Mouse (Mus musculus): ENCODE data around the gene Rplp2. TPM values are rescaled to one million over a fixed set of nuclear protein-coding genes. Genes with fewer than 3 reads are reported as not detected.

The Rplp2 gene
- polyA plus RNA-seq, 1 experiment: 584 TPM

DNA sequence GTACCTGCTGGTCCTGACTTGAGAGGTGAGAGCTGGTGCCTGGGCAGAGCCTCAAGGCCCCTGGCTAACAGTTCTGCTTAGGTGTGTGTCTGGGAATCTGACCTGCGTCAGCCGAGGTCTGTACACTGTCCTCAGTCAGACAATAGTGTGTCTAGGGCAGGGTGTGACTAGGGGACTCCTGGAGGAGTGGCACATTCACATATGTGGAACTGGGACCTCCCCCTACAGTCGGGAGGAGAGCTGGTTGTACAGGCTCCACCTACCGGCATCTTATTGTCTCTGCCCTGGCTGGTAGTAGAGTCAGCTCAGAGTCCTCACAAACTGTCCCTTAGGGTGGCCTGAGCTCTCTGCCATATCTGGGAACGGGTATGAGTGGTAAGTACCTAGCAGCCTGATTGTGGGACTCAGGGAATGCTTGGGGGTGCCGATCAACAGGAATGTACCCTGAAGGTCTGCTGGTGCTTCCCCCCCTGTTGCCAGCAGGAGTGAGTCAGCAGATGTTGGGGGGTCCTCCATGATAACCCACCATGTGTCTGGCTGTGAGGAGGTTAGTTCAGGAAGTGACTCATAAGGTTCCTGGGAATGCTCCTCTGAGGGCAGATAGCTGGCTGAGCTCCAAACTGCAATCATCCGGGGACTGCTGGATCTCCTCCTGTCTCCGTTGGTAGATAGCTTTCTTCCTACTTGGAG lies 21.5 kb downstream of the Rplp2 start:
- Histone ChIP-seq H3K27me3 (ENCODE audit: control insufficient read depth) (peaks cover 32% of the 10 kb centered on the region), H3K4me1 (ENCODE audit: control insufficient read depth) (peaks cover 71% of the 10 kb centered on the region), H3K36me3 (ENCODE audit: control insufficient read depth) (peaks cover 49% of the 10 kb centered on the region), H3K9me3 (ENCODE audit: control insufficient read depth, low read length) (peaks cover 9% of the 10 kb centered on the region; the same call in 1 of the 2 replicates), H3K4me3 (replicated peaks) (peak overlapping the region; percentile 69)
- TF ChIP-seq TAL1 (IDR thresholded peaks at IDR 0.05; ENCODE audit: low read length): no peak
- no peak for TF ChIP-seq GATA1 (IDR thresholded peaks at IDR 0.05; ENCODE audit: low read length)

GRCm38 (mm10) chr7:141469352-141469751 lies 22.2 kb downstream of the Rplp2 start:
- no peak for TF ChIP-seq GATA1 (IDR thresholded peaks at IDR 0.05; ENCODE audit: low read length)
- no peak for TF ChIP-seq TAL1 (IDR thresholded peaks at IDR 0.05; ENCODE audit: low read length)
- peaks cover 50% of the 10 kb centered on the region for H3K36me3 ChIP-seq (ENCODE audit: control insufficient read depth)
- peaks cover 7% of the 10 kb centered on the region; the same call in 1 of the 2 replicates for H3K9me3 ChIP-seq (ENCODE audit: control insufficient read depth, low read length)
- H3K27me3 ChIP-seq (ENCODE audit: control insufficient read depth): peaks cover 25% of the 10 kb centered on the region
- peaks cover 78% of the 10 kb centered on the region for H3K4me1 ChIP-seq (ENCODE audit: control insufficient read depth)
- peak overlapping the region; percentile 69 for H3K4me3 ChIP-seq (replicated peaks)

GRCm38 (mm10) chr7:141469901-141470636 lies 22.9 kb downstream of the Rplp2 start:
- Histone ChIP-seq H3K27me3 (ENCODE audit: control insufficient read depth) (peaks cover 18% of the 10 kb centered on the region), H3K4me3 (replicated peaks) (no peak overlapping the region), H3K4me1 (ENCODE audit: control insufficient read depth) (peaks cover 75% of the 10 kb centered on the region), H3K9me3 (ENCODE audit: control insufficient read depth, low read length) (peaks cover under 1% of the 10 kb centered on the region; the same call in 1 of the 2 replicates), H3K36me3 (ENCODE audit: control insufficient read depth) (peaks cover 50% of the 10 kb centered on the region)
- no peak for TF ChIP-seq TAL1 (IDR thresholded peaks at IDR 0.05; ENCODE audit: low read length)
- TF ChIP-seq GATA1 (IDR thresholded peaks at IDR 0.05; ENCODE audit: low read length): no peak

GRCm38 (mm10) chr7:141470637-141470944 lies 23.4 kb downstream of the Rplp2 start:
- Histone ChIP-seq H3K4me1 (ENCODE audit: control insufficient read depth) (peaks cover 76% of the 10 kb centered on the region), H3K36me3 (ENCODE audit: control insufficient read depth) (peaks cover 50% of the 10 kb centered on the region), H3K27me3 (ENCODE audit: control insufficient read depth) (peaks cover 13% of the 10 kb centered on the region), H3K9me3 (ENCODE audit: control insufficient read depth, low read length) (no peaks in the 10 kb centered on the region), H3K4me3 (replicated peaks) (no peak overlapping the region)
- TF ChIP-seq GATA1 (IDR thresholded peaks at IDR 0.05; ENCODE audit: low read length): no peak
- TF ChIP-seq TAL1 (IDR thresholded peaks at IDR 0.05; ENCODE audit: low read length): no peak

DNA sequence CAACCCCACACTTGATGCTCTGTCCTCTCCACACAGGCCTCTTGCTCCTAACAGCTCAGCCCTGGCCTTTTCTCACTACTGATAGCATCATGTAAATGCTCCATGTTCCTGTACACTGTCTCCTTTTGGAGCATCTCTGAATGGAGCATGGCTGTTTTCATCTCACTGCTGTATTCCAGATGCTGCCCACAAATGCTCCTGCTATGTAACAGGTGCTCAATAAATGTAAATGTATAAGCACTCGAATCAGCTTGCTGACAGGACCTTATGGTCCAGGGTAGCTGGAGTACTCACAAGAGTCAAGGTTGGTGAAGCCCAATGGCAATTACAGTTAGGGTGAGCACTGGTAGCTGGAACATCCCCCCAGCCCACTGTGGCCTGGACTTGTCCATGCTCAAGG lies 24.1 kb downstream of the Rplp2 start:
- Histone ChIP-seq H3K36me3 (ENCODE audit: control insufficient read depth) (peaks cover 50% of the 10 kb centered on the region), H3K4me3 (replicated peaks) (no peak overlapping the region), H3K9me3 (ENCODE audit: control insufficient read depth, low read length) (no peaks in the 10 kb centered on the region), H3K27me3 (ENCODE audit: control insufficient read depth) (peaks cover 7% of the 10 kb centered on the region), H3K4me1 (ENCODE audit: control insufficient read depth) (peaks cover 81% of the 10 kb centered on the region)
- no peak for TF ChIP-seq GATA1 (IDR thresholded peaks at IDR 0.05; ENCODE audit: low read length)
- no peak for TF ChIP-seq TAL1 (IDR thresholded peaks at IDR 0.05; ENCODE audit: low read length)

- H3K27me3 ChIP-seq (ENCODE audit: control insufficient read depth): no peaks in the 10 kb centered on the region; the same call in 1 of the 2 replicates
- no peak overlapping the region for H3K4me3 ChIP-seq (replicated peaks)
- H3K36me3 ChIP-seq (ENCODE audit: control insufficient read depth): peaks cover 50% of the 10 kb centered on the region
- TF ChIP-seq TAL1 (IDR thresholded peaks at IDR 0.05; ENCODE audit: low read length) (no peak), GATA1 (IDR thresholded peaks at IDR 0.05; ENCODE audit: low read length) (no peak)
- H3K4me1 ChIP-seq (ENCODE audit: control insufficient read depth): peaks cover 82% of the 10 kb centered on the region
- no peaks in the 10 kb centered on the region for H3K9me3 ChIP-seq (ENCODE audit: control insufficient read depth, low read length)
Measured at GRCm38 (mm10) chr7:141472226-141472625, 25.1 kb downstream of the Rplp2 start.

DNA sequence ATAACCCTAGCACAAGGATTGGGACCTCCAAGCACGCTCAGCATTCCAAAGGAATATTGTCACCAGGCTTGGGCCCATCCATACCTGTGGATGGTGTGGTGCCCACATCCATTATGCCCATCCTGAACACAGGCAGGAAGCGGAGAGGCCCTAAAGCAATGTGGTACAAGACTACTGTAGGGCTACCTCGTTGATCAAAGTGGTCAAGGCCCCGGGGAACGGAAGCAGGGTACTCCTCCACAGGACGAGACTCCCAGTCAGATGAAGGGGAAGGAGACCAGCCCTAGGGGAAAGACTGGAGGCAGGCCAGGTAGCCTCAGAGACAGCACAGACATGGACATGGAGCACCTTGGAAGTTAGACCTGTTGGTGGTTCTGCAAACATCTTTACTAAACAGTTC lies 25.6 kb downstream of the Rplp2 start:
- peaks cover 82% of the 10 kb centered on the region for H3K4me1 ChIP-seq (ENCODE audit: control insufficient read depth)
- no peak overlapping the region for H3K4me3 ChIP-seq (replicated peaks)
- no peaks in the 10 kb centered on the region for H3K9me3 ChIP-seq (ENCODE audit: control insufficient read depth, low read length)
- no peaks in the 10 kb centered on the region; the same call in 1 of the 2 replicates for H3K27me3 ChIP-seq (ENCODE audit: control insufficient read depth)
- peaks cover 50% of the 10 kb centered on the region for H3K36me3 ChIP-seq (ENCODE audit: control insufficient read depth)
- TF ChIP-seq GATA1 (IDR thresholded peaks at IDR 0.05; ENCODE audit: low read length): no peak
- TF ChIP-seq TAL1 (IDR thresholded peaks at IDR 0.05; ENCODE audit: low read length): no peak

DNA sequence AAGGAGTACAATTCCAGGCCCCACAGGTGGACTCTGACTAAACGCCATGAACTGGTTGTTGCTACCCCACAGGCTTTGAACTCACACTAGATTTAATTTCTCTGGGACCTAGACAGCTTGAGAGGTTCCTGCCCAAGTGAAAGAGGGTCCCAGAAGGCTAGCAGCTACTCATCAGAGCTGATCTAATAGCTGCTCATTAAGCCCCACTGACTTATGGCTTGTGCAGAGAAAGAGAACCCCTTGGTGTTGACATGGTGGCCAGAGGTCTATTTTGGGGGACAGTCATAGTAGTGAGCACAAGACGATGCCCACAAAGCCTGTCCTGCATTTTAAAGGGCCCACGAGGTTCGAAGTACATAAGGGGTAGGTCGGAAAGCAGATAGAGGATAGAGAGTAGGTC lies 27.0 kb downstream of the Rplp2 start:
- peak overlapping the region; percentile 95 for H3K4me3 ChIP-seq (replicated peaks)
- peaks cover 43% of the 10 kb centered on the region for H3K36me3 ChIP-seq (ENCODE audit: control insufficient read depth)
- H3K4me1 ChIP-seq (ENCODE audit: control insufficient read depth): peaks cover 77% of the 10 kb centered on the region
- TF ChIP-seq GATA1 (IDR thresholded peaks at IDR 0.05; ENCODE audit: low read length): no peak
- TF ChIP-seq TAL1 (IDR thresholded peaks at IDR 0.05; ENCODE audit: low read length): no peak
- H3K27me3 ChIP-seq (ENCODE audit: control insufficient read depth): no peaks in the 10 kb centered on the region; the same call in 1 of the 2 replicates
- H3K9me3 ChIP-seq (ENCODE audit: control insufficient read depth, low read length): no peaks in the 10 kb centered on the region

GRCm38 (mm10) chr7:141475011-141475804 lies 28.0 kb downstream of the Rplp2 start, which contains the start of the genes Polr2l and Tspan4:
Polr2l (minus strand) TSS chr7:141475132.
Tspan4 (plus strand) TSS chr7:141475240.
- Histone ChIP-seq H3K36me3 (ENCODE audit: control insufficient read depth) (peaks cover 33% of the 10 kb centered on the region), H3K27me3 (ENCODE audit: control insufficient read depth) (no peaks in the 10 kb centered on the region; the same call in 1 of the 2 replicates), H3K4me3 (replicated peaks) (peak within 1 kb of the TSS; percentile 95), H3K9me3 (ENCODE audit: control insufficient read depth, low read length) (no peaks in the 10 kb centered on the region), H3K4me1 (ENCODE audit: control insufficient read depth) (peaks cover 68% of the 10 kb centered on the region)
- no peak for TF ChIP-seq TAL1 (IDR thresholded peaks at IDR 0.05; ENCODE audit: low read length)
- TF ChIP-seq GATA1 (IDR thresholded peaks at IDR 0.05; ENCODE audit: low read length): no peak
